Mouse (Mus musculus) heart, postnatal 14 days (tissue): Measurements from ENCODE around the gene Pebp1. TPM values are rescaled to one million over a fixed set of nuclear protein-coding genes. Genes with fewer than 3 reads are reported as not detected.
A peak's percentile ranks its signal among the peaks of the same experiment; 100 is the strongest.

Experiments used
- DNase-seq, 2 experiments: peaks; one replicate each; pipeline ENCODE4 v3.0.0; 2021 to 2022
- intact Hi-C: fragments of 180-260 bp; cut with DNase I; formaldehyde crosslinking; loops from one replicate; pipeline ENCODE4 v1.15.1; 2025
- total RNA-seq, 2 experiments: library from RNA; stranded (reverse); gene quantifications; 2 replicates each; pipeline ENCODE4 v1.2.3; 2021

The Pebp1 gene
- total RNA-seq, 2 experiments from 2014 or later, result 399 to 443 TPM

DNA sequence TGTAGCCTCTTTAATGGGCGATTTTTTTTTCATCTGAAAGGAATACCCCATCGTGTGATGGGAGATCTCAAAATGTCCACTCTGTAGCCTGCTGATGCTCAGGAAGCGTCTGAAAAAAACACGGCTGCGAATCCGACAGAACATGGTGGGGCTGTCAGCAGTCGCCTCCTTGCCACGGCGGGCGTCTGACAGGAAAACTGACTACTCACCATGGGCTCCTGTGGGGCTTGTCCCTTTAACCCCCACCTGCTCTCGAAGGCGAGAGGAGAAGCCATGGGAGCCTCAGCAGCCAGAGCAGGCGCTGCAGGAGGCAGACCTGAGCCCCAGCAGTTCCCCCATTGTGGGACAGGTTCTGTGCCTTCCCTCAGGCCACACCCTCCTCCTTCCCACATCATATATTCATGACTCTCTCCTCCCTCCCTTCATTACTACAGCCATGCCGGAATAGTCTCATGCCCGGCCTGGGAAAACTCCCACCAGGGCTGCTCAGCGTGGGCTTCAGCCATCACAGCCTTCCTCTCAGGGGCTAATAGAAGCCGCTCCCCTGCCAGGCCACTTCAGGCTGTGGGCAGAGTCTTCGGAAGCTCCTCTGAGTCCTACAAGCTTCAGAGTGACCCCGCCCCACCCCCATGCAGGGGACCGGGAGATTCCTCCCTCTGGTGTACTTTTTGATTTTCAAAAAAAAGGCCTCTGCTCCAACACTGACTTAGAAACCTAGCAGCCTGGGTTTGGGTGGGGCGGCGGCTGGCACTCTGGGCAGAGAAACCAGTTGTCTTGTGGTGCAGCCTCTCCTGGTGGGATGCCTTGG is 44.5 kb downstream of the Pebp1 start:
- no peak for DNase-seq
- intact Hi-C loops, result no loop called here

DNA sequence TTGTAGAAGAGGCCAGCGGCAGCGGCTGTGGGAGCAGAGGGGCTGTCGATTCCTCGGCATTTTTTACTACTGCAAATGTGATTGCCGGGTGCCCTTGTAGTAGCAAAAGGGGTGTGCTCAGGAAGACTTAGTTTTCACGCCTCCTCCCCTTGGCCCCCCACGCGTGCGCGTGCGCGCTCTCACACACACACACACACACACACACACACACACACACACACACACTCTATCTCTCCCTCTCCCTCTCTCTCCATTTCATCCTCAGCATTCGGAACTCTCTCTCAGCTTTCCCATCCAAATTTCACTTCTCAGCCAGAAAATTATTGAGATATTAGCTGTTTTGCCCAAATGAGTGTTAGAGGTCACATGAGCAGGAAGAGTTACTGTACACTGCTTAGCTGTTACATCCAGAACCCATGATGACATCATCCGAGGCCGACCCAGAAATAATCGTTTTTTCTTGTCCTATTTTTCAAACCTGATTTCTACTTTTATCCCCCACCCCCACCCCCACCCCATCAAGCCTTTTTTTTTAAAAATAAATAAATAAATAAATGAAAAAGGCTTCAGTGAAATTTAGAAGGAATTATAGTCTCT is 45.4 kb downstream of the Pebp1 start:
- no peak for DNase-seq
- intact Hi-C loops, result no loop called here

DNA sequence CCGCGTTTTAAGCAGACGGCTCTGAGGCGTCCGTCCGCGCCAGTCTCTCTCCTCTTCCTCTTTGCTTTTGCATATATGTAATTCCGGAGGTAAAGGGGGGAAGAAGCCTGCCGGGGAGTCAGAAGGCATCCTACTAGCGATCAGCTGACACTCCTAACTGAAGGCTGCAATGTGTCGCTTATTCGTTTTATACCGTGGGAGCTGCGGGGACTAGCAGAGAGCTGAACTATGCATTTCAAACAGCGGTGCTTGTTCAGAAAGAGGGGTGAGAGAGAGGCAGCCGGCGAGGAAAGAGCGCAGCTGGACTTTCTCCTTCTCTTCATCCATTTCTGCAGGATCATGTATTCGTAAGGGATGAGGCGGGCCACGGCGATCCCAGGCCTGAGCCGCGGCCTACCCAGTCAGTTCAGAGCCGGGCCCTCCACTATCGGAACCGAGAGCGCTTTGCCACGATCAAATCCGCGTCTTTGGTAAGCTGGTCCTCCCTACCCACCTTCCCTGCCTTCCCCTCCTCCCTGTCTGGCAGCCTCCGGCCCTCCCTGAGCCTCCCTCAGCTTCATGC is 46.6 kb downstream of the Pebp1 start:
- intact Hi-C loops, result no loop called here
- peak; percentile 11 to 15 for DNase-seq

DNA sequence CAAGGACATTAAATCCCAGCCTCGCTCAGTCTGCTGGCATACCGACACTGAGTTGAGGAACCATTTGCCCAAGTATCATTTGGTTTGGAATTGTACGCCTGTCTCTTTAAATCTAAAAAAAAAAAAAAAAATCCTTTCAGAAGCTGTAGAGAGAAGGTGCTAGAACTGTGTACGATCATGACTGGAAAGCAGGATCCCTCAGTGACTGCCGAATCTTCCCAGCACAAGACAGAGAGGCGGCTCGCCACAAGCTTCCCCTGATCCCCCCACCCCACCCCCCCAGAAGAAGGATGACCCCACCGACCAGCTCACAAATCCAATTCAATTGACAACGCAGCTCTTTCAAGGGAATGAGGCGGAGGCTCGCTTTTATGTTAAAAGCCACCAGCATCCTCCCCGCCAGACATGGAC is 47.1 kb downstream of the Pebp1 start:
- DNase-seq, result no peak
- intact Hi-C loops, result no loop called here

DNA sequence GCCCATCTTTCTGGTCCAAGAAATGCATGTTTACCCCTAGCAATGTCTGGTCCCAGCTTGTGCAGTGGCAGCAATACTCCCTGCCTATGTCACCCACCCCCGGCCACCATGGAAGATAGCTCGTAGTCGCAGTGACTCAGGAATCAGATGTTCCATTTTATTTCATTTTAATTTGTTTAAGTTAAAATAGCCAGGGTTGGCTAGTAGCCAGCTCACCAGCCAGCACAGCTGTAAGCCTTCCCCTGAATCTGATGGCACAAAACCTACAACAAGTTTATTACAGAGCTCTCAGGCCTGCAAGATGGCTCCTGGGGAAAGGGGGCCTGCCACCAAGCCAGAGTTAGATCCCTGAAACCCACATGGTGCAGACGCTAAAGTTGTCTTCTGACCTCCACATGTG is 48.3 kb downstream of the Pebp1 start:
- no peak for DNase-seq
- intact Hi-C loops, result no loop called here

DNA sequence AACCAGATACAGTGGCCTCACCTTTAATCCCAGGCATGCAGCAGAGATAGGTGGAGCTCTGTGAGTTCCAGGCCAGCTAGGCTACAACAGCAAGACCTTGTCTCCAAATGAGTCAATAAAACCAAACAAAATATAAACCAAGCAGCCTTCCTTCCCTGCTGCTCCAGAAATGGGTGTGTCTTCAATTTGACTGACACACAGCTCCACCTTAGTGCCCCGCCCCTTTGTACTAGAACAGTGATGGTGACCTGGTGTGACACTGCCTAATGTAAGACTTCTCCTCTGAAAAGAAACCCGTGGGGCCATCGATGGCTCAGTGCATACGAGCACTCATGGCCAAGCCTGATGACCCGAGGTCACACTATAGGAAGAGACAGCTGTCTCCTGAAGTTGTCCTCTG is 50.9 kb downstream of the Pebp1 start:
- intact Hi-C loops, result no loop called here
- no peak for DNase-seq

Other genes starting within 250 kb of the Pebp1 start
- gene Suds3, start 171.5 kb downstream of the Pebp1 start, total RNA-seq, result 10 to 100 TPM; 66.6 to 73.7 TPM
- gene Taok3, start 167.5 kb downstream of the Pebp1 start, total RNA-seq, result 1 to 10 TPM; 9.0 to 9.3 TPM
- 10 to 100 TPM; 12.1 to 16.2 TPM for gene Vsig10, start 31.5 kb upstream of the Pebp1 start, total RNA-seq
- 100 to 1,000 TPM in 1 of 2 experiments, 10 to 100 TPM in 1; 96.8 to 103 TPM for gene Wsb2, start 69.7 kb upstream of the Pebp1 start, total RNA-seq
- 1 to 10 TPM; 5.5 to 7.0 TPM for gene Rfc5, start 101.4 kb upstream of the Pebp1 start, total RNA-seq
- under 1 TPM in 1 of 2 experiments, not detected in 1; 0.02 TPM for gene Ksr2, start 126.4 kb upstream of the Pebp1 start, total RNA-seq